Mouse (Mus musculus) midbrain, embryonic 14.5 days (tissue): ENCODE measurements around the gene Wdr74. TPM values are rescaled to one million over a fixed set of nuclear protein-coding genes. Genes with fewer than 3 reads are reported as not detected.

Experiments
- ATAC-seq: fragments of 200-750 bp; cut with Nextera tagmentation; 2 replicates; pipeline ENCODE4 v1.8.0; 2017; ENCODE audit warnings: moderate number of reproducible peaks, moderate library complexity; ENCODE audit not compliant: low FRiP score, low TSS enrichment
- DNase-seq: peaks from one replicate; pipeline ENCODE4 v3.0.0-alpha.2; 2015
- H3K27ac ChIP-seq: fragments of 300-500 bp; sonication (generic); replicated peaks from 2 replicates; pipeline ENCODE4 v1.5.1; 2014; ENCODE audit warnings: mild to moderate bottlenecking, low read depth, low read length, moderate library complexity
- H3K27me3 ChIP-seq: fragments of 300-500 bp; sonication (generic); 2 replicates; pipeline ENCODE4 v1.6.1; 2014; ENCODE audit warnings: low read length, control low read depth, mixed read lengths; ENCODE audit not compliant: control insufficient read depth, insufficient read depth
- H3K36me3 ChIP-seq: fragments of 300-500 bp; sonication (generic); 2 replicates; pipeline ENCODE4 v1.6.1; 2014; ENCODE audit warnings: low read length, control low read depth; ENCODE audit not compliant: control insufficient read depth, insufficient read depth
- H3K4me1 ChIP-seq: fragments of 300-500 bp; sonication (generic); 2 replicates; pipeline ENCODE4 v1.6.1; 2014; ENCODE audit warnings: mild to moderate bottlenecking, antibody characterized with exemption, low read length, control low read depth; ENCODE audit not compliant: control insufficient read depth, insufficient read depth
- H3K4me2 ChIP-seq: fragments of 300-500 bp; sonication (generic); 2 replicates; pipeline ENCODE4 v1.6.1; 2014; ENCODE audit warnings: mild to moderate bottlenecking, low read length, moderate library complexity
- H3K4me3 ChIP-seq: fragments of 300-500 bp; sonication (generic); replicated peaks from 2 replicates; pipeline ENCODE4 v1.5.1; 2014; ENCODE audit warnings: low read depth, low read length
- H3K9ac ChIP-seq: fragments of 300-500 bp; sonication (generic); replicated peaks from 2 replicates; pipeline ENCODE4 v1.6.1; 2014; ENCODE audit warnings: mild to moderate bottlenecking, low read length, moderate library complexity
- H3K9me3 ChIP-seq: fragments of 300-500 bp; sonication (generic); 2 replicates; pipeline ENCODE4 v1.6.1; 2016; ENCODE audit warnings: low read length, control low read depth, mixed read lengths; ENCODE audit not compliant: control insufficient read depth
- WGBS: fragments of 180-500 bp; shearing (Covaris S2); extraction: QIAGEN DNeasy Blood & Tissue Kit; methylation state at CpG from one replicate; pipeline ENCODE4 v1.1.7; 2014; 5-methylcytosine and 5-hydroxymethylcytosine counted together
- polyA plus RNA-seq: library from polyadenylated mRNA; unstranded; fragments of >200 nt; fragmentation: Nextera tagmentation; extraction: Ambion mirVana; gene quantifications from 2 replicates; pipeline ENCODE4 v1.2.1, GENCODE M21; 2014

The Wdr74 gene
- polyA plus RNA-seq, 1 experiment from 2014 or later, result 89.1 TPM

GRCm38 (mm10) chr19:8706132-8706667 is 29.4 kb upstream of the Wdr74 start:
- H3K27ac ChIP-seq, result no peak overlapping the region
- no peak overlapping the region for H3K4me2 ChIP-seq
- H3K4me3 ChIP-seq, result no peak overlapping the region
- ATAC-seq (no peak), DNase-seq (no peak)
- no peaks in the 10 kb centered on the region for H3K9me3 ChIP-seq
- H3K27me3 ChIP-seq, result no peaks in the 10 kb centered on the region
- H3K9ac ChIP-seq, result no peak overlapping the region
- 92% methylated on average over 7 of the region's 7 CpGs for WGBS
- peaks cover 46% of the 10 kb centered on the region for H3K36me3 ChIP-seq
- H3K4me1 ChIP-seq, result peaks cover 2% of the 10 kb centered on the region; the same call in 1 of the 2 replicates

DNA sequence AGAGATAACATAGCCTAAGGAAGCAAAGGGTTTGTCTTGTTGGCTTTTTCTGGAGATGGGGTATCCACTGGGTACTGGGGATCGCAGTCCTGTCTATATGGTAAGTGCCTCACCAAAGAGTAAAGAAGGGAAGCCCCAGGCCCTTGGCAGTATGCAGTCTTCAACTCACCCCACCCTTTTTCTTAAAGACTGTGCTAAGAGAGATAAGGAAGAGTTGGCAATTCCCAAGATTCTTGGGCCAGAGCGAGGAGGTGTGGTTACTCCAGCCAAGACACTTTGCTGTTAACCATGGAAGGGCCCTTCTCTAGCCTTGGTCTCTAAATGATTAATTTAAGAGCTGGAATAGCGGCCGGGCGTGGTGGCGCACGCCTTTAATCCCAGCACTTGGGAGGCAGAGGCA is 28.7 kb upstream of the Wdr74 start:
- Histone ChIP-seq H3K27ac (no peak overlapping the region), H3K9me3 (no peaks in the 10 kb centered on the region), H3K36me3 (peaks cover 46% of the 10 kb centered on the region), H3K4me1 (peaks cover 9% of the 10 kb centered on the region), H3K4me2 (no peak overlapping the region), H3K27me3 (no peaks in the 10 kb centered on the region), H3K9ac (no peak overlapping the region), H3K4me3 (no peak overlapping the region)
- no peak for ATAC-seq
- DNase-seq, result no peak
- 98% methylated on average over 7 of the region's 7 CpGs for WGBS

GRCm38 (mm10) chr19:8708954-8709353 is 26.7 kb upstream of the Wdr74 start:
- peaks cover 46% of the 10 kb centered on the region for H3K36me3 ChIP-seq
- no peak for DNase-seq
- no peaks in the 10 kb centered on the region for H3K9me3 ChIP-seq
- WGBS, result 95% methylated on average over 8 of the region's 8 CpGs
- H3K4me3 ChIP-seq, result no peak overlapping the region
- no peak overlapping the region for H3K27ac ChIP-seq
- H3K4me1 ChIP-seq, result peaks cover 20% of the 10 kb centered on the region
- no peak overlapping the region for H3K4me2 ChIP-seq
- no peak overlapping the region for H3K9ac ChIP-seq
- ATAC-seq, result no peak
- H3K27me3 ChIP-seq, result no peaks in the 10 kb centered on the region

DNA sequence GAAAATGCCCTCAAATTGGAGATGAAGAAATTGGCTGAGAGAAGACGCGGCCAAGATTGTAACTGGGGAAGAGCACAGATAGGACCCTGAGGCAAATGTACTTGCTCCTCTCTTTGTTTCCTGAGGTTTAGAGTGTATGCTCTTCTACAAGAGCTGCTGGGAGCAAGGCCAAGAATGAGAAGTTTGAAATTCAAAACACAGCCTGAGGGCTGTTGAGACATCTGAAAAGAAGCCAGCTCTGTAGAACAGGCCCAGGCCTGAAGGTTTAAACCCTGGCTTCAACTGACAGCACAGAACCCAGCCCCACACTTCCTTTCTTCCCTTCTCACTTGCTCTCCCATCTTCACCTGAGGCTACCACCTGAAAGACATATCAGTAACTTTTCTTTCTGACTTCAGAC is 25.6 kb upstream of the Wdr74 start:
- no peak for ATAC-seq
- Histone ChIP-seq H3K9me3 (no peaks in the 10 kb centered on the region), H3K27me3 (no peaks in the 10 kb centered on the region), H3K4me1 (peaks cover 23% of the 10 kb centered on the region), H3K9ac (no peak overlapping the region), H3K4me3 (no peak overlapping the region), H3K36me3 (peaks cover 46% of the 10 kb centered on the region), H3K27ac (no peak overlapping the region), H3K4me2 (no peak overlapping the region)
- peak; percentile 54 for DNase-seq
- WGBS, result 93% methylated on average over 2 of the region's 2 CpGs

DNA sequence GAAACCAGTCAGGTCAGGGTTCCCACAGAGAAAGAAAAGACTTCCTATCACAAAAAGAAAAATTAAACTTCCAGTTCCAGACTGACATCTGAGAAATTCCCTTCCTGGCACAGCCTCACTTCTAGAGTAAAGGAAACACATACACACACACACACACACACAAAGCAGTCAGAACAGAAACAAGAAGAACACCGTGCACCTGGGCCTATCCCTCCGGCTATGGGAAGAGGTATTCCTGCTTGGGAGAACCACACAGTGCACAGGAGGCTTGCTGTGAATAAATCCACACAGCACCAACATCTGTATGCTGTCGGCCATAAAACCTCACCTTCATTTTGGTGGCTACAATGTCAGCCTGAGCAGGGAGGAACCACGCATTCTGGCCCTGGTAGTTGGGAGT is 24.1 kb upstream of the Wdr74 start:
- Histone ChIP-seq H3K4me3 (no peak overlapping the region), H3K27me3 (no peaks in the 10 kb centered on the region), H3K27ac (no peak overlapping the region), H3K9ac (peak overlapping the region; percentile 90; the same call in 1 of the 2 replicates), H3K9me3 (no peaks in the 10 kb centered on the region), H3K4me2 (peak overlapping the region; percentile 72), H3K4me1 (peaks cover 23% of the 10 kb centered on the region), H3K36me3 (peaks cover 45% of the 10 kb centered on the region)
- DNase-seq (no peak), ATAC-seq (no peak)
- WGBS, result 89% methylated on average over 4 of the region's 4 CpGs

- no peaks in the 10 kb centered on the region for H3K27me3 ChIP-seq
- no peak for DNase-seq
- WGBS, result 71% methylated on average over 10 of the region's 10 CpGs
- H3K9me3 ChIP-seq, result no peaks in the 10 kb centered on the region
- peak overlapping the region; percentile 91 for H3K27ac ChIP-seq
- H3K36me3 ChIP-seq, result peaks cover 38% of the 10 kb centered on the region
- peak overlapping the region; percentile 78 for H3K4me3 ChIP-seq
- peak overlapping the region; percentile 90 for H3K9ac ChIP-seq
- H3K4me2 ChIP-seq, result peak overlapping the region; percentile 72
- ATAC-seq, result no peak
- peaks cover 23% of the 10 kb centered on the region for H3K4me1 ChIP-seq
These were observed 23.4 kb upstream of the Wdr74 start for GRCm38 (mm10) chr19:8711949-8712869.

- peaks cover 23% of the 10 kb centered on the region for H3K4me1 ChIP-seq
- DNase-seq (peak; percentile 86), ATAC-seq (peak; percentile 74)
- H3K27me3 ChIP-seq, result no peaks in the 10 kb centered on the region
- WGBS, result 0% methylated on average over 13 of the region's 13 CpGs
- H3K27ac ChIP-seq, result peak overlapping the region; percentile 91
- peak overlapping the region; percentile 90 for H3K9ac ChIP-seq
- H3K4me3 ChIP-seq, result peak overlapping the region; percentile 78
- no peaks in the 10 kb centered on the region for H3K9me3 ChIP-seq
- H3K4me2 ChIP-seq, result peak overlapping the region; percentile 72
- peaks cover 31% of the 10 kb centered on the region for H3K36me3 ChIP-seq
These were observed 22.7 kb upstream of the Wdr74 start for GRCm38 (mm10) chr19:8712870-8713305.

DNA sequence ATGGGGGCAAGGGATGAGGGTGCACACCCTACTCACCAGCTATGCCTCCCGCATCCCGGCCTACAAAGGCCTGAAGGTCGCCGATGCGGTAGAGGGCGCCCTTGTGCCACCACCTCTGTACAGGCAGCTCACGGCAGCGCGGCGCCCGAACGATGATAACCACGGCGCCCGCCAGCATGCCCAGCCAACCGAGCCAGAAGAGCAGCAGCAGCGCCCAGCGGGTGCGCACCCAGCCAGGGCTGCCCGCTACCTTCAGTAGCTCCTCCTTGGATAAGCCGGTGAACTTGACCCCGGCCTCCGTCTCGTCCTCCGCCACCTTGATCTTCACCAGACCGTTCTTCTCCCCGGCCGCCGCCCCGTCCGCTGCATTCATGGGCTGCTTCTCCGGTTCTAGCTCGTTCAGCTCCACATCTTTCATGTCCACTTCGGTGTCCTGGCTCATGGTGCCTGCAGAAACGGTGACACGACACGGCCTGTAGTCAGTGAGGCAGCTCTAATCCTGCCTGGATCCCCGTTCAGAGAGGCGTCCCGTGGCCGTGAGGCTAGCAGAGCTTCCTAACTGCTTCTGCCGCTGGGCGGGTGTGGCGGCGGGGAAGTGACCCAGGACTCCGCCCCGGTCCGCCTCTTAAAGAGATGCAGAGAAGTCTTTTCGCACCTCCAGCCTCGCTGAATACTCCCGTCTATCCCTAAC is 22.2 kb upstream of the Wdr74 start:
- H3K9me3 ChIP-seq, result no peaks in the 10 kb centered on the region
- ATAC-seq, result peak; percentile 87
- WGBS, result 0% methylated on average over 51 of the region's 51 CpGs

More for the DNA sequence above, 22.2 kb upstream of the Wdr74 start:
- DNase-seq, result peak; percentile 93
- Histone ChIP-seq H3K4me2 (peak overlapping the region; percentile 72), H3K4me3 (peak overlapping the region; percentile 78), H3K36me3 (peaks cover 26% of the 10 kb centered on the region), H3K9ac (peak overlapping the region; percentile 90), H3K27me3 (no peaks in the 10 kb centered on the region), H3K27ac (peak overlapping the region; percentile 91), H3K4me1 (peaks cover 23% of the 10 kb centered on the region)
